Mouse (Mus musculus): ENCODE results near the gene Ganc.

The Ganc gene

GRCm38 (mm10) chr2:120501136-120501918 lies 97.6 kb downstream of the Ganc start:
- in situ Hi-C loops (cut with MboI, MseI) = no loop called here

GRCm38 (mm10) chr2:120501931-120502604 lies 98.4 kb downstream of the Ganc start:
- in situ Hi-C loops (cut with MboI, MseI) = no loop called here

GRCm38 (mm10) chr2:120502605-120502990 lies 98.9 kb downstream of the Ganc start:
- in situ Hi-C loops (cut with MboI, MseI) = no loop called here

GRCm38 (mm10) chr2:120503094-120503493 lies 99.4 kb downstream of the Ganc start:
- in situ Hi-C loops (cut with MboI, MseI) = no loop called here

GRCm38 (mm10) chr2:120503992-120504391 lies 100.3 kb downstream of the Ganc start:
- in situ Hi-C loops (cut with MboI, MseI) = no loop called here
